Mouse (Mus musculus) CH12.LX (cell line): ENCODE measurements at regions not wholly inside any gene's neighbourhood (a gene's known extent, or its start where the extent isn't known, plus 50 kb on each side); places are given as distances from the start of the nearest gene placed in this dataset.

Experiments used
- CTCF ChIP-seq, 2 experiments: IDR thresholded peaks in 1 of 2; conservative IDR thresholded peaks in 1 of 2; 2 replicates each; pipeline ENCODE4 v1.5.1; 2011 to 2012; ENCODE audit warnings: low read depth in 2 of 2, low read length in 2 of 2, improper control_type of control experiment in 1 of 2, inconsistent platforms in 1 of 2, mild to moderate bottlenecking in 1 of 2, moderate library complexity in 1 of 2
- EP300 ChIP-seq: IDR thresholded peaks from 2 replicates; pipeline ENCODE4 v1.6.1; 2011; ENCODE audit warnings: low read length, improper control_type of control experiment
- NELFE ChIP-seq: IDR thresholded peaks from 2 replicates; pipeline ENCODE4 v1.6.1; 2011; ENCODE audit warnings: low read depth, low read length, improper control_type of control experiment
- PAX5 ChIP-seq: IDR thresholded peaks from 2 replicates; pipeline ENCODE4 v1.6.1; 2012; ENCODE audit warnings: low read length, inconsistent platforms, mixed read lengths
- POLR2A ChIP-seq: IDR thresholded peaks from 2 replicates; pipeline ENCODE4 v1.6.1; 2011; ENCODE audit warnings: low read depth, mild to moderate bottlenecking, improper control_type of control experiment, low read length
- POLR2AphosphoS2 ChIP-seq: IDR thresholded peaks from 2 replicates; pipeline ENCODE4 v1.6.1; 2011; ENCODE audit warnings: low read depth, low read length, improper control_type of control experiment
- SIN3A ChIP-seq: IDR thresholded peaks from 2 replicates; pipeline ENCODE4 v1.6.1; 2012; ENCODE audit warnings: low read length, improper control_type of control experiment, inconsistent platforms
- SMC3 ChIP-seq: IDR thresholded peaks from 2 replicates; pipeline ENCODE4 v1.6.1; 2011; ENCODE audit warnings: low read depth, low read length, improper control_type of control experiment
- ZKSCAN1 ChIP-seq: IDR thresholded peaks from 2 replicates; pipeline ENCODE4 v1.6.1; 2012; ENCODE audit warnings: low read depth, inconsistent platforms, low read length, improper control_type of control experiment, borderline replicate concordance

GRCm38 (mm10) chr16:24213577-24213976 is 179.7 kb upstream of the Lpp start:
- peak in 1 of 2 experiments; percentile 40; a peak in 3 of 4 replicates for TF ChIP-seq CTCF (conservative IDR thresholded peaks at IDR 0.05 in 1 of 2, IDR thresholded peaks at IDR 0.05 in 1 of 2; ENCODE audit: low read depth in 2 of 2, low read length in 2 of 2)
- no peak for TF ChIP-seq EP300
- no peak for TF ChIP-seq ZKSCAN1
- TF ChIP-seq SMC3, result peak; percentile 7; the same call in 1 of the 2 replicates
- no peak for TF ChIP-seq NELFE
- no peak for TF ChIP-seq POLR2AphosphoS2
- no peak for TF ChIP-seq POLR2A
- no peak for TF ChIP-seq SIN3A
- TF ChIP-seq PAX5, result no peak
